Mouse (Mus musculus) cerebellum, adult (tissue): Measurements from ENCODE around the gene Alg9.

Source experiments
- ATAC-seq: cut with Nextera tagmentation; 2 replicates; pipeline ENCODE4 v1.9.2; 2017; ENCODE audit warnings: mild to moderate bottlenecking, moderate library complexity, mixed read lengths; ENCODE audit not compliant: insufficient number of reproducible peaks, low FRiP score, low TSS enrichment

Alg9 gene

DNA sequence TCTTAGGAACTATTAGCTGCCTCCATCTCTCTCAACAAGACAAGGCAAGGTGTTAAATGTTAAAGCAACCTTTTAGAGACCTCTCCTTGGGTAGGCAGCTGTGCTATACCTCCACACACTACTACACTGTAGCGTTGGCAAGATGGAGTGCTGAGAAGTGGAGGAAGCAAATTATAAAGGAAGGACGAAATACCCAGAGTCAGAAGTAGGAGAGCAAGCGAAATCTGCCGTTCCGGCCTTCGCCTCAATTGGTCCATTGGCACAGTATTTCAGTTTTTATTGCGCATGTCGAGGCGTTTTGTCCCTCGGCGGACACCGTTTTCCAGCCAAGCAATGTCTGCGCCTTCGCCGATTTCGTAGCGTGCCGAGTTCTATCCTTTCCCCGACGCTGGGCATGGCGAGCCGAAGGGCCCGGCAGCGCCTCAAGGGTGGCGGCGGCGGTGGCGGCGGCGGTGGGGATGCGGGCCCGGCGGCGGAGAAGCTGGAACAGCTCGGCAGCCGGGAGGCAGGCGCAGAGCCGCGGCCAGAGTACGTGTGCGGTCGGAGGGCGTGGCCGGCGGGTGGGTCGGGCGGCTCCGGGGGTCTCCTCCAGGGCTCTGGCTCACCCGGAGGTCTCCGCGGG, at the start of gene Alg9, which contains the start of gene 1110032A03Rik:
Gene Alg9, plus strand, starts transcription at position 29 of the 622 bp plus-strand sequence.
Gene 1110032A03Rik, minus strand, starts transcription at position 530 of the 622 bp plus-strand sequence.
- peak; percentile 66; the same call in 1 of the 2 replicates for ATAC-seq

DNA sequence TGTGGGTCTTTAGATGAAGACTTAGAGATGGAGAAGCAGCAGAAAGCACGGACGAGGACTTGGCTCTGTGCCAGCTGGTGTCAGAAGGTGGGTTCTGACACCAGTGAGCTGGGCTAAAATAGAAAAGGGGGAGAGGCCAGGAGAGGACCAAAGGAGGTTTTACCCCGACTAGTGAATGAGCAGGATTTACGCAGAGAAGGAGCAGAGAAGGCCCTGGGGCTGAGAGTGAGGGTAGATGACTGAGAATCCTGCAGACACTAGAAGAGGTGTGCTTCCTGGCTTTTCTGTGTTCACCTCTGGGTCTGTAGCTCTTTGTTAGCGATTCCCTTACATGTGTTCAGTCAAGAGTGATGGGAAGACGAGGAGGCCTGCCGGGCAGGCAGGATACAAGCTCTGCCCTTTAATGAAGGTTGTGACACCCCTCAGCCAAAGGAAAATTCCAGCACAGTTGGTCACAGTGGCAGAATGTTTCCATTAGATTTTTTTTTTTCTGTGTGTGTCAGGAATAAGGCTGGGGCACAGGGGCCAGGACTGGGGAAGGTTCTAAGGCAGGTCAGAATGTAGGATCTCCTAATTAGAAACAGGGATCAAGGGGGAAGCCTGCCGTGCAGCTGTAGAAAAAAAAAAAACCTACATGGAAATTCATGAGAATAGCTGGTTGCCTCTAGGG, 48.8 kb upstream of the Alg9 start:
- ATAC-seq, result 0 out of 2 replicates have a peak, but pooled peaks have one; percentile 21

DNA sequence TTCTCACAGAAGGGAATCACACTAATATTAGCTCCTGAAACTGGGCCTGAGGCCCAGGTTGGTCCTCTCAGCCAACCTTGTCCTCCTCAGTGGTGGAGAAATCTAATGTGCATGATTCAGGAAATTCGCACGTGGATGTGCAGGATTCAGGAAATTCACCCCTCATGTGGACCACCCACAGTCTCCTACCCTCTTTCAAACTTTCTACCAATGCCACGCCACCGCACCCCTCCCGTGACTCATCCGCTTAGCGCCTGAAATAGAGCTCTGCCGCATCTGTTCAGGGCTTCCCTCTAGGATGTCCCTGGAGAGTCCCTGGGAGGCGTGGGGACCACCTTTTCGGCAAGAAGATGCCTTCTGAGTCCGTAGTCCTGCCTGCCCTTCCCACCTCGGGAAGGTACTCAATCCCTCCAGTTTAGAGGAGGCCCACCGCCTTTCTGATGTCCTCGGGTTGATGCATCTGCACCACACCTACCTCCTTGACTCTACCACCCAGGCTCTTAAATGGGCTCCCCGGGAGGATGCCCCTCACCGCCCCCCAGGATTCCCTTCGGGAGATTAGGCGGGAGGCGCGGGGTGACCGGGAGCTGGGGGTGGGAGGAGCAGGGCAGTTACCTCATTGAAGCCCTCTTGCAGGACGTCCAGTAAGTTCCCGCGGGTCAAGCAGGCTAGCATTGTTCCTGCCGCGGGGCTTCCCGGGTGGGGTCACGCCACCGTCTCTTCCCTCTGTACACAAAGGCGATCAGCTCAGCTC, 47.5 kb upstream of the Alg9 start:
- ATAC-seq, result peak; percentile 37; the same call in 1 of the 2 replicates

DNA sequence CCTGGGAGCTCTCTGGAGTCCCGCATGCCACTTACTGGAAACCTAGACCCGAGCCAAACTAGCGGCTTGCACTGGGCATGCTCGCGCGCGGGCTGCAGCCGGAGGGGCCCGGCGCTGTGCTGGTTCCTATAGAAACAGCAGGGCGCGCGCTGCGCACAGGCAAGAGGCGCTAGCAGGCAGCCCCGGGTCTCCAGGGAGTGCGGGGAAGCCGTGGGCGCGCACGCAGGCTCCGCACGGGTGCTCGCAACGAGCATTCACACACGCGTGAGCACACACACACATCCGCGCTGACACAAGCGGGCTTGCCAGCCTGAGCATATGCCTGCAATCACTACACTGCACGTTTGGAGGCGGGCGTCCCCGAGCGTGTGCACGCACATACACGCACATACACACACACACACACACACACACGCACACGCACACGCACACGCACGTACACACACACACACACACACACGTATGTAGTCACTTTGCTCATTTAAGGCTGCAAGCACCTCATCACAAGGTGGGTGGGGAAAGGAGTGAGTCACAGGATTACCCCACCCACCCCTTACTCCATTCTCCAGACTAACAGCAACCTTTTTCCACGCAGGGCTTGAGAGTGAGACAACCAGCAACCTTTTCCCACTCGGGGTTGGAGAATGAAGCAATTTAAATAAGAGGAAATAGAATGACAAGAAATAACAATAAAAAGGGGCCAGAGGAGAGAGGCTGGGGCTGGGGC, 46.7 kb upstream of the Alg9 start:
- peak; percentile 71 for ATAC-seq

DNA sequence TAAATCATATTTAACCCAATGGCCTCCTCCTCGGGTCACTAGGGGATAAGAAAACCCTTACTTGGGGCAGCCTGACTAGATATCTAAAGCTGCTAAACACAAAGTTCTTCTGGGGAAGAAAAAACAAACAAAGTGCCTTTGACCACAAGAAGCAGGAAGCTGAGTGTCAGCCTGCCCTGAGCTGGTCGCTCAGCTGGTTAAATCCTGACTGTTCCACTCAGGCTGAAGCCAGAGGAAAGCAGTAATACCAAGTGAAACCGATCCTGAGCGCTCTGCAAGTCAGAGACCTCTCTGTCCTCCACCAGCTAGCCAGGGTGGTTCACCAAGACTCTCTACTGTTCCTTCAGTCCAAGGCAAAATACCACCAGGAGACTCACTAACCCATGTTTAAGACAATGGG, 45.2 kb upstream of the Alg9 start:
- no peak for ATAC-seq

DNA sequence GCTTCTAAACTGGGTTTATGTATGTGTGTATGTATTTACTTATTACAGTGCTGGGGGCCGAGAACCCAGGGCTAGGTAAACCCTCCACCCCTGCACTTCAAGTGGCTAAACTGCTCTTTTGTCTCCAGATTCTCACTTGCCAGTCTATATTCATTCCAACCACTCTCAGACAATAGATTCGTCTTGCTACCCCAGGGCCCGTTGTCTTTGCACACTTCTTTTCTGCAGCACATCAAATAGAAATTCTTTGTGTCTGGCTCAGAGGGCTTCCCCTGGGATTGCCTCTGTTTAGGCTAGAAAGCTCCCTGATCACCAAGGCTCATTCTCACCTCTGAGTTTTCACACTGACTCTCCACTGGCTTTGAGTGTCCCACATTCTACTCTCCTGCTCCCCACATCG, 42.3 kb upstream of the Alg9 start:
- ATAC-seq, result no peak

DNA sequence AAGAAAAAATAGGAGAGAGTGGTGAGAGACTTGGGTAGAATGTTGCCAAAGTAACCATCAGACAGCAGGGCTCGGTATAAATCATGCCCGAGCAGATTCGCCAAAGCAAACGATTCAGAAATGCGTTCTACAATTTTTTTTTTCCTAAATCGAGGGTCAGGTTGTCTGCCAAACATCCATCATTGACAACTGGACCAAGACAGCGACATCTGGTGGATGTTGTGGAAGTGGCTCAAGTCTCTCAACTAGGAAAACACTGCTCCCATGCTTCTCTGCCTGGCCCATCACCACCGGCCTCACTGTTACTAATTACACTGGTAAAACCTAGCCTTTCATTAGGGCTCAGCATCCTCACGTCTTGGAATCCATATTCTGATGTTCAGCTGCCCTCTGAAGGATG, 39.8 kb upstream of the Alg9 start:
- ATAC-seq, result no peak

DNA sequence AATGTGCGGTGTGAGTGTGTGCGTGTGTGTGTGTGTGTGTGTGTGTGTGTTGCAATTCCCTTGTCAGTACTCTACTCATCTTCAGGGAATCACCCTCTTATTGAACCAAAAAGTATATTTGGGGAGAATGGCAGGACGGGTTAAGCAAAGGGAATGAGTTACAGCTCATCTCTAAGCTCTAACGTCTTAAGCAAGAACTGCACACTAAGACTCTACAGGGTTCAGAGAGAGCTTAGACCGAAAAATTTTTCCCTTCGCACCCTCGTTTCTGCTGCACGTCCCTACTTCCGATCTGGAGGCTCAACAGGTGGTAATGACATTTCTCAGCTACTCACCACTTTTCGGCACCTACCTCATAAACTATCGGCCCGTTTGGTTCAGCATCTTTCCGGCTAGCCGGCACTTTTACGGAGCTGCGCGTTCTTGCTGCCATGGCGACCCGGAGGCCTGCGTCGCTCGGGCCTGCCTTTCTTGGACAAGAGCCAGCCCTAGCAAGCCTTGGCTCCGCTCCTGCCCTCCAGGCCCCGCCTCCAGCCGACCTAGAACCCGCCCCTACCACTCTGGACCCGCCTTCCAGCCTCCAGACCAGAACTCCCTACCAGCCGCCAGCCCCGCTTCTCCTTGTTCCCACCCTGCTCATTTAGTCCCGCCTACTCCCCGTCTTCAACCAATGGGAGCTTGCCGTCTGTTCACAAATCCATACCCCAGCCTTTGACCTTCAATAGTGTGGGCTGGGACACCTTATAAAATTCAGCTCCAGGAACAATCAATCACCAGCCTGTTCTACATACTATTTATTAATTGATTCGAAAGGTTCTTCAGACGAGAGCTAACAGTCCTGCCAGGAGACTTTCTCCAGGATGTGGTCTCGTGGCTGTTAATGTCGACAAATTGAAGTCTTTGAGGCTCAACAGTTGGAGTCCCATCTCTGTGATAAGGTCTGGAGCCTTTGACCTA, 35.6 kb upstream of the Alg9 start, which contains the start of gene Dixdc1:
Gene Dixdc1, minus strand, starts transcription at position 604 of the 957 bp plus-strand sequence.
- peak; percentile 85 for ATAC-seq

DNA sequence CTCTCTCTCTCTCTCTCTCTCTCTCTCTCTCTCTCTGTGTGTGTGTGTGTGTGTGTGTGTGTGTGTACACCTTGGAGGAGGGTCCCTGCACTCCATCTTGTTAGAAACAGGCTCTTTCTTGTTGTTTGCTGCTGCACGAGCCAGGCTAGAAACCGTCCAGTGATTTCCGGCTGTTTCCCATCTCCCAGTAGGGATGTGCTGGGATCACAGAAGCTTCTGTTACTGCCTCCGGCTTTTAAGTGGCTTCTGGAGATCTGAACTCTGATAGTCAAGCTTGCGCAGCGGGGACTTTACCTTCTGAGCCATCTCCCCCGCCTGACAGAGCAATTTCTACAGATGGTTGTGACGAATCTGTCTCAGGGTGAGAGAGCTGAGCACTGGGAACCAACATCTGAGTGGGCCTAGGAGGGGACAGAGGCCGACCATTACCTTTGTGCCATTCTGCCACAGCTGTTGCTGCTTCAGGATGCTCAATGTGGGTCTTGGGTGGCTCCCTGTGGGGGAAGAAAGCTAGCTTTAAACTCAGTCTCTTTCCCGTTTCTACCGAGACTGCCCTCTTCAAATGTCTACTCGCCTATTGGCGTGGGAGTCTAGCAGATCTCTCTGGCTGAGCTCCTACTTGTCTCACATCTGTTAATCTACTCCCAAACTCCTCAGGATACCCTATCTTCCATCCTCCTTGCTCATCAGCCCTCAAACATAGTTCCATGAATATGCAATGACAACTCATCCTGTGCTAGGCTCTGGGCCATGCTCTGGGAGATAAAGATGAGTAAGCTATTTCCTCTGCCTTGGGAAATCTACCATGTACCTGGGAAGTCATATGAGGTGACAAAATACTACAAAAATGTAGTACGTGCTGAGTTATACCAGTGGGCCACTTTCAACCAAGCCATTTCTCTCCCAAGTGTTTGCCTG, 33.7 kb upstream of the Alg9 start:
- no peak for ATAC-seq

DNA sequence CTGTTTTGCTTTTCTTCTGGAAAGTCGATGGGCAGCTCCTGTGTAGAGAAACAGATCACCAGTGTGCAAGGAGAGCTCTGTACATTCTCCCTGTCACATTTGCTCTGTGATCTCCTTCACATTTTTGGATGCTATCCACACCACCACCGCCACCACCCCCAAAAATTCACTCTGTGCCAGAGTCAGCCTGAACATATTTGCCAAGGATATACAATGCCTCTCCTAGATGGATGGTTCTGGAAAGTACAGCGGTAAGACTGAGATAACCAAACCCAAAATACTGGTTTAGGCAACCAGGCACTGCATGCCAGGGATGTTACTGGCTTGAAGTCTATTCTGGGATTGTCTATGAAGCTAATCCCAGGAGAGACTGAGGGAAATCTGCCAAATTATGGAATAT, 32.6 kb upstream of the Alg9 start:
- no peak for ATAC-seq

DNA sequence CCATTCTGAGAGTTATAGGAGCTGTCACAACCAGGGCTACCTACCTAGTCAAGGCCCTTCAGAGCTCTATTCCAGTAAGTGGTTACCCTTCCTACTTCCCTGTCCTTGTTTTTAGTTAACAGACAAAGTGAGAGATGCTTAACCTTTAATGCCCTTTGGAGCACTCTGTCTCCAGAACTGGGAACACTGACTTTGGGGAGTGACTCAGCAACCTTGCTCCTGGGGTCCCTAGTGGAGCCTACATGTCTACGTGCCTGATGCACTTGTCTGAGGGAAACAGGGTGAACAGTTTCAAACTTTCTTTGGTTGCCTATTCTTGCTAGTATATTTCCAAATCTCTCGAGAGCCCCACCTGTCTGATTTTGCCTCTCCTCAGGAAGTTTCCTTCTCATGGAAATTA, 32.1 kb upstream of the Alg9 start:
- ATAC-seq, result no peak

DNA sequence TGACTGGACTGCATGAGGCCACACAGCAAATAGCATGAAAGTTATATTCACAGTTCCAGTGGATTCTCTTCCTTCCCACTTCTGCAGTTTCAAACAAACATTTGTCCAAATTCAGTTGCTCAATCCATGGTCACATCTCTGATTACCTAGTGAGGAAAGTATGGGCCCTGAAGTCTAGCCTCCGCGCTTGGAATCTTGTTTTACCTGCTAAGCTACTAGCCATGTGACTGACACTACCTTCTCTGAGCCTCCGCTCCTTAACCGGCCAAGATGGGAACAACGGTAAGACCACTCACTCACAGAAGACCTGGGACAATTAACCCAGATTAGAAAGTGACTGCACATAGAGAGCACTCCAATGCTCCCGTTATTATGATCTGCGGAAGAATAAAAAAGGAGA, 29.0 kb upstream of the Alg9 start:
- no peak for ATAC-seq

DNA sequence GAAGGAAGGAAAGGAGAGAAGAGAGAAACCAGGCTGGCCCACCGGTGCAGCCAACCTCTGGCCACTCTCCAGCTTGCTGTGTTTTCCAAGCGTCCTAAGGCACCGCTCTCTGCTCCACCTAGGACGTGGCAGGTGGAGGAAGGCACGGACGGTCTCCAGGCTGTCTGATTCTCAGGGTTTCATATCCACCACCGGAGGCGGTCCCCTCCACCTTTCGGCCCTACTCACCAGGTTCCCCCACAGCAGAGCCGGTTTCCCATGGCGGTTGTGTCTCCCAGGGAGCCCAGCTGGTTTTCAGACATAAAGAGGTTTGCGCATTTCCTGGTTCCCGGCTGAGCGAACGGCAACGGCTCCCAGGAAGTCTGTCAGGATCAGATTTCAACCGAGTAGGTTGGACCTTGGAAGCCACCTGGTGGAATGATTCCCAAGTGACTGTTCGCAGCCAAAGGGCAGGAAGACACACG, 28.6 kb upstream of the Alg9 start, which contains the start of gene 2310030G06Rik:
Gene 2310030G06Rik, minus strand, starts transcription at position 323 of the 464 bp plus-strand sequence.
- ATAC-seq, result peak; percentile 49; the same call in 1 of the 2 replicates

DNA sequence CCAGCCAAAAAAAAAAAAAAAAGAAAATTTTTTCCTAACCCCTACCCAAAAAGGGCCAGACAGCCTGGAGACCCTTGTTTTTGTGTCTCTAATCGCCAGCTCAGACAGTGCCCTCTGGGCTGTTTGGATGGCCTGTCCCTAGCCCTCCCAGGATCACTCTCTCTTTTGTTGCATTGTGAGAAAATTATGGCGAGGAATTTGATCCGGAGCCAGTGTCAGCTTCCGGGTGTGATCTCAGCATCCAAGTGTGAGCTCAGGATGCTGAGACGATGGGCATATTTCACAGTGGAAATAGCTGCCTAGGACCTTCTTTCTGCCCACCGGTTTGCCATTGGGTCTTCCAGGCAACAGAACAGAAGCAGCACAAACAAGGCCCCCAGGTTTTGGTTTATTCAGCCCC, 24.1 kb upstream of the Alg9 start:
- no peak for ATAC-seq

DNA sequence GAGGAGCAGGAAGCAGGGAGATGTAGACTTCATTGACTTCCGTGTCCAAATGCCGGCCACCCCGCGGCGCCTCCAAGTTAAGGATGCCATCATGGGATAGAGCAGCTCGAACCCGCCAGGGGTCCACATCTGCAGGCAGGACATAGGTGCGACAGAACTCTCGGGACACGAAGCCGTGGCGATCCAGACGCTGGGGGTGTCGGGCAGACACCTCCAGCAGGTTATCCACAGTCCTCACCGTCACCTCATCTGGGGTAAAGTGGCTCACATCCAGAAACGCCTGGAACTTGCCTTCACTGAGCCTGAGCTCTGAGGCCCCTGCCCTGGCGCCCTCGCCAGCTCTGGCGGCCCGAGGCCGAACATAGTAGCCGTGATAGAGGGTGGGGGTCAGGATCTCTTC, 23.5 kb upstream of the Alg9 start, which contains the start of gene Cryab:
Gene Cryab, plus strand, starts transcription at position 3 of the 400 bp plus-strand sequence.
- no peak for ATAC-seq

DNA sequence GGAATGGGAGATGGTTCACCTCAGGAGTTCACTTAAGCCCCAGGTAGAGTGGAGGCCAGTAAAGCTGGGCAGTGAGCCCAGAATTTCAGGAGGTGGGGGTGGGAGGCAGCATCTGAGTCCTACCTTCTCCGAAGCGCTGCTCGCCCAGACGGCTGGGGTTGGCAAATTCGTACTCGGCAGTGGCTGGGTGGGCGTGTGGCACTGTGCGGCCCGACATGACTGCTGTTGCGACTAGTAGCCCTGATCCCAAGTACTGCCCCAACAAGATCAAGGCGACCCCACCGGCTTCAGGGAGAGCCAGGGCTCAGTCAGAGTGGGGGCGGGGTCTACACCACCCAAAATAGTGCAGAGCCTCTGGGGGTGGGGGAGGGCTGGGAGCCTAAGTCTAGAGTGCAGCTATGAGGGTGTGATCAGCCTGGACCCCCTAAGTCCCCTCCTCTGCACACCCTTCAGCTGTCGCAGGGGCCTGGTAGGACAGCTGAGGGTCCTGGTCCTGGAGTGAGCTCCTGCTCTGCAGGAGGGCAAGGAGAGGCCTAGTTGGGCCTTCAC, 22.7 kb upstream of the Alg9 start, which contains the start of gene Hspb2:
Gene Hspb2, minus strand, starts transcription at position 301 of the 549 bp plus-strand sequence.
- ATAC-seq, result 0 out of 2 replicates have a peak, but pooled peaks have one; percentile 23

DNA sequence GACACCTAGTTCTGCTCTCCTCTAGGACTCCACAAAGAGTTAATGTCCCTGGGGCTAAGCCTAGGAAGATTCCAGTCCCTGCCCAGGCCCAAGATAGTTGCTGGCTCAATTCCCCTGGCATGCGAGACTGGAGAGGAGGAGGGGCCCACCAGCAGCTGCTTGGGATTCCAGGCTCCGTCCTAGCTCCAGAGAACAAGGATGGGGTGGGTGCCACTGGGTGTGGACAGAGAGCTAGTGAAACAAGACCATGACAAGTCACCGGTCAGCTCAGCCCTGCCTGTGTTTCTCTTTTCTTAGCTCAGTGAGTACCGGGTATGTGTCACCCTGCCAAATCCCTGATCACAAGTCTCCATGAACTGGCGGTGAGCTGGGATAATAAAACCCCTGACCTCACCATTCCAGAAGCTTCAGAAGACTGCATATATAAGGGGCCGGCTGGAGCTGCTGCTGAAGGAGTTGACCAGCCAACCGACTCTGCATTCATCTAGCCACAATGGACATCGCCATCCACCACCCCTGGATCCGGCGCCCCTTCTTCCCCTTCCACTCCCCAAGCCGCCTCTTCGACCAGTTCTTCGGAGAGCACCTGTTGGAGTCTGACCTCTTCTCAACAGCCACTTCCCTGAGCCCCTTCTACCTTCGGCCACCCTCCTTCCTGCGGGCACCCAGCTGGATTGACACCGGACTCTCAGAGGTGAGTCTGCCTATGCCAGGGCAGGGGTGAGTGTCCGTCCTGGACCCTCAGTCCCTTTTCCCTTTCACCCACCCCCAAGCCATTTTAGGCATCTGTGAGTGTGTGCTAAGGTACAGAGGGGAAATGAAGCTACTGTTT, 21.8 kb upstream of the Alg9 start:
- peak; percentile 54; the same call in 1 of the 2 replicates for ATAC-seq
